Comparison of ENCODE assay signal across 13 mouse cellular contexts in genomic region chr8:121368799-121369198, GRCm38 (mm10).
DNase-seq lines count a peak whose midpoint lies in the region; ATAC-seq and TF ChIP-seq lines count a peak whose summit lies in the region.
"Had no signal": no experiment of that assay in that cellular context is flagged by ENCODE, and none has a peak within 500 bp of the region (broad histone marks: within the 10 kb centered on the region; RNA-seq: fewer than 3 reads in every experiment).

No protein-coding gene starts in this region.

- H3K9ac ChIP-seq in limb, embryonic 12.5 days (replicated peaks), result no peak overlapping the region
- H3K9ac ChIP-seq in forebrain, embryonic 13.5 days, result no peak overlapping the region

- TF ChIP-seq CTCF in gastrocnemius, adult 2 months (IDR thresholded peaks at IDR 0.05), result no peak
- no peak for TF ChIP-seq CTCF in cerebellum, adult 2 months (IDR thresholded peaks at IDR 0.05; ENCODE audit: borderline replicate concordance, insufficient read depth, low read depth, low read length)

- no peaks in the 10 kb centered on the region for H3K36me3 ChIP-seq in limb, embryonic 12.5 days
- H3K36me3 ChIP-seq in forebrain, embryonic 13.5 days (ENCODE audit: poor library complexity, severe bottlenecking), result no peaks in the 10 kb centered on the region
- H3K36me3 ChIP-seq: hindbrain, embryonic 10.5 days had no signal

- peak; percentile 39; the same call in 1 of the 2 replicates for ATAC-seq in limb, embryonic 12.5 days (ENCODE audit: insufficient number of reproducible peaks, insufficient read depth, low FRiP score, low TSS enrichment, low read depth)
- ATAC-seq in forebrain, embryonic 13.5 days, result no peak

- DNase-seq in gastrocnemius, adult 2 months, result peak; percentile 50
- no peak for DNase-seq in gastrocnemius, adult 18-20 months (ENCODE audit: low spot score)
- DNase-seq in right cerebral cortex, adult 18-20 months, result peak; percentile 8
- no peak for DNase-seq in right cerebral cortex, postnatal 25 days
- peak; percentile 31 for DNase-seq in skeletal muscle tissue, adult 2 months (ENCODE audit: low read depth, low spot score)
- DNase-seq in cerebellum, adult 2 months, result no peak
- DNase-seq: cerebellum, postnatal 14 days; gastrocnemius, postnatal 10 days; liver; retina, postnatal 1 day had no signal

- 7% methylated on average over 11 of the region's 11 CpGs for WGBS in limb, embryonic 12.5 days
- 73% methylated on average over 11 of the region's 11 CpGs for WGBS in forebrain, embryonic 13.5 days
- 33% methylated on average over 11 of the region's 11 CpGs for WGBS in cerebellum, adult 2 months

- peak overlapping the region; percentile 1; the same call in 1 of the 2 replicates for H3K4me3 ChIP-seq in gastrocnemius, adult 2 months
- H3K4me3 ChIP-seq in limb, embryonic 12.5 days (replicated peaks), result no peak overlapping the region
- no peak overlapping the region for H3K4me3 ChIP-seq in forebrain, embryonic 13.5 days
- no peak overlapping the region for H3K4me3 ChIP-seq in cerebellum, adult 2 months (replicated peaks; ENCODE audit: insufficient read depth, low read depth, low read length)
- H3K4me3 ChIP-seq: hindbrain, embryonic 10.5 days had no signal

- H3K27ac ChIP-seq in gastrocnemius, adult 2 months, result peak overlapping the region; percentile 49
- H3K27ac ChIP-seq in limb, embryonic 12.5 days, result peak overlapping the region; percentile 84
- H3K27ac ChIP-seq in forebrain, embryonic 13.5 days, result no peak overlapping the region
- H3K27ac ChIP-seq in cerebellum, adult 2 months (ENCODE audit: insufficient read depth, low read length), result no peak overlapping the region

- no peak for TF ChIP-seq POLR2A in cerebellum, adult 2 months (IDR thresholded peaks at IDR 0.05; ENCODE audit: borderline replicate concordance, insufficient read depth, low read length)

- peaks cover 51% of the 10 kb centered on the region for H3K27me3 ChIP-seq in limb, embryonic 12.5 days
- 0 out of 2 replicates have a peak, but pooled peaks cover 12% of the 10 kb centered on the region for H3K27me3 ChIP-seq in forebrain, embryonic 13.5 days
- H3K27me3 ChIP-seq in cerebellum, adult 2 months (ENCODE audit: control insufficient read depth, insufficient read depth, low read length), result no peaks in the 10 kb centered on the region

- H3K9me3 ChIP-seq in limb, embryonic 12.5 days, result no peaks in the 10 kb centered on the region
- H3K9me3 ChIP-seq in forebrain, embryonic 13.5 days (replicated peaks), result no peaks in the 10 kb centered on the region
- H3K9me3 ChIP-seq: hindbrain, embryonic 10.5 days had no signal

- intact Hi-C loops in gastrocnemius, adult 2 months (cut with DNase I), result no loop called here

- 0 out of 2 replicates have a peak overlapping the region, but pooled peaks have one; percentile 10 for H3K4me2 ChIP-seq in limb, embryonic 12.5 days
- H3K4me2 ChIP-seq in forebrain, embryonic 13.5 days, result no peak overlapping the region

- peaks cover 54% of the 10 kb centered on the region for H3K4me1 ChIP-seq in limb, embryonic 12.5 days (replicated peaks)
- no peaks in the 10 kb centered on the region for H3K4me1 ChIP-seq in forebrain, embryonic 13.5 days
- peaks cover 3% of the 10 kb centered on the region; the same call in 1 of the 2 replicates for H3K4me1 ChIP-seq in cerebellum, adult 2 months (ENCODE audit: control insufficient read depth, insufficient read depth, low read length)

Comparison
In these comparisons a context has a peak if more than half of its experiments do, and no peak if none do; other contexts are left out.
1. DNase-seq: peak in gastrocnemius, adult 2 months (single experiment), right cerebral cortex, adult 18-20 months (single experiment) and skeletal muscle tissue, adult 2 months (single experiment); none in gastrocnemius, adult 18-20 months (single experiment), right cerebral cortex, postnatal 25 days (single experiment) and cerebellum, adult 2 months (0 of 2).
2. H3K27ac ChIP-seq: peak in gastrocnemius, adult 2 months (single experiment) and limb, embryonic 12.5 days (single experiment); none in forebrain, embryonic 13.5 days (single experiment) and cerebellum, adult 2 months (single experiment).